Mouse (Mus musculus) forebrain, embryonic 11.5 days (tissue): ENCODE measurements around the gene Golph3. TPM values are rescaled to one million over a fixed set of nuclear protein-coding genes. Genes with fewer than 3 reads are reported as not detected.

Source experiments
- ATAC-seq: fragments of 200-750 bp; cut with Nextera tagmentation; replicated peaks from 2 replicates; pipeline ENCODE4 v1.8.0; 2017; ENCODE audit warnings: moderate TSS enrichment; ENCODE audit not compliant: low FRiP score
- DNase-seq: peaks from one replicate; pipeline ENCODE4 v3.0.0-alpha.2; 2017; ENCODE audit warnings: low spot score
- H3K27ac ChIP-seq: fragments of 300-500 bp; sonication (generic); 2 replicates; pipeline ENCODE4 v1.5.1; 2014; ENCODE audit warnings: low read depth, low read length
- H3K27me3 ChIP-seq: fragments of 300-500 bp; sonication (generic); 2 replicates; pipeline ENCODE4 v1.6.1; 2014; ENCODE audit warnings: mild to moderate bottlenecking, low read length, mixed read lengths; ENCODE audit not compliant: control insufficient read depth, insufficient read depth
- H3K36me3 ChIP-seq: fragments of 300-500 bp; sonication (generic); 2 replicates; pipeline ENCODE4 v1.6.1; 2014; ENCODE audit warnings: mild to moderate bottlenecking, low read length, moderate library complexity, mixed read lengths; ENCODE audit not compliant: control insufficient read depth, insufficient read depth
- H3K4me1 ChIP-seq: fragments of 300-500 bp; sonication (generic); replicated peaks from 2 replicates; pipeline ENCODE4 v1.6.1; 2014; ENCODE audit warnings: low read length, mixed read lengths; ENCODE audit not compliant: control insufficient read depth, insufficient read depth
- H3K4me2 ChIP-seq: fragments of 300-500 bp; sonication (generic); 2 replicates; pipeline ENCODE4 v1.6.1; 2014; ENCODE audit warnings: low read depth, mild to moderate bottlenecking, low read length, moderate library complexity, mixed read lengths; ENCODE audit not compliant: severe bottlenecking
- H3K4me3 ChIP-seq: fragments of 300-500 bp; sonication (generic); 2 replicates; pipeline ENCODE4 v1.5.1; 2014; ENCODE audit warnings: low read depth, low read length
- H3K9ac ChIP-seq: fragments of 300-500 bp; sonication (generic); 2 replicates; pipeline ENCODE4 v1.6.1; 2014; ENCODE audit warnings: low read length
- H3K9me3 ChIP-seq: fragments of 300-500 bp; sonication (generic); 2 replicates; pipeline ENCODE4 v1.6.1; 2016; ENCODE audit warnings: low read length, mixed read lengths; ENCODE audit not compliant: control insufficient read depth
- WGBS: fragments of 180-500 bp; shearing (Covaris S2); extraction: QIAGEN DNeasy Blood & Tissue Kit; methylation state at CpG from one replicate; pipeline ENCODE4 v1.1.7; 2014; 5-methylcytosine and 5-hydroxymethylcytosine counted together
- polyA plus RNA-seq: library from polyadenylated mRNA; unstranded; fragments of >200 nt; fragmentation: Nextera tagmentation; extraction: Ambion mirVana; gene quantifications from 2 replicates; pipeline ENCODE4 v1.2.1, GENCODE M21; 2014

The Golph3 gene
- polyA plus RNA-seq, 1 experiment from 2014 or later, result 103 TPM

GRCm38 (mm10) chr15:12388726-12389489 is 67.7 kb downstream of the Golph3 start:
- Histone ChIP-seq H3K4me1 (no peaks in the 10 kb centered on the region), H3K27ac (no peak overlapping the region), H3K9me3 (no peaks in the 10 kb centered on the region), H3K36me3 (no peaks in the 10 kb centered on the region), H3K4me2 (no peak overlapping the region), H3K9ac (no peak overlapping the region), H3K27me3 (no peaks in the 10 kb centered on the region), H3K4me3 (no peak overlapping the region)
- no peak for DNase-seq
- ATAC-seq, result no peak; the same call in 1 of the 2 replicates
- 65% methylated on average over 15 of the region's 15 CpGs for WGBS

- WGBS, result 95% methylated on average over 10 of the region's 10 CpGs
- Histone ChIP-seq H3K9me3 (no peaks in the 10 kb centered on the region), H3K27me3 (no peaks in the 10 kb centered on the region), H3K4me3 (no peak overlapping the region), H3K4me1 (no peaks in the 10 kb centered on the region), H3K4me2 (no peak overlapping the region), H3K36me3 (no peaks in the 10 kb centered on the region), H3K27ac (no peak overlapping the region), H3K9ac (no peak overlapping the region)
- DNase-seq (no peak), ATAC-seq (no peak)
Observed at GRCm38 (mm10) chr15:12394758-12395157, 73.5 kb downstream of the Golph3 start.

- Histone ChIP-seq H3K9ac (no peak overlapping the region), H3K36me3 (no peaks in the 10 kb centered on the region), H3K4me3 (no peak overlapping the region), H3K4me2 (no peak overlapping the region), H3K9me3 (no peaks in the 10 kb centered on the region), H3K27me3 (no peaks in the 10 kb centered on the region), H3K4me1 (no peaks in the 10 kb centered on the region), H3K27ac (no peak overlapping the region)
- ATAC-seq, result no peak
- DNase-seq, result no peak
- WGBS, result 84% methylated on average over 6 of the region's 6 CpGs
Observed at GRCm38 (mm10) chr15:12397032-12397431, 75.8 kb downstream of the Golph3 start.

Other genes starting within 250 kb of the Golph3 start
- gene Zfr, start 203.6 kb upstream of the Golph3 start, polyA plus RNA-seq, result 128 and 136 TPM in 2 replicates
- gene Mtmr12, start 116.4 kb upstream of the Golph3 start, polyA plus RNA-seq, result 19.3 and 21.2 TPM in 2 replicates
- gene 1810049J17Rik, start 449 bp downstream of the Golph3 start, polyA plus RNA-seq, result 1.0 TPM in 1 of 2 replicates, not detected in the other